Mouse (Mus musculus) MEL (cell line): ENCODE results near the gene Wdr46. TPM values are rescaled to one million over a fixed set of nuclear protein-coding genes. Genes with fewer than 3 reads are reported as not detected.

Experiments
- DNase-seq: peaks from one replicate; pipeline ENCODE4 v3.0.0; 2011; ENCODE audit warnings: low read depth, low spot score
- H3K27ac ChIP-seq: 2 replicates; pipeline ENCODE4 v1.5.1; 2012; ENCODE audit warnings: low read depth, mild to moderate bottlenecking, control low read depth, low read length, moderate library complexity; ENCODE audit not compliant: control insufficient read depth
- H3K27me3 ChIP-seq, 2 experiments: fragments of 150-350 bp in 1 of 2; sonication (generic) in 1 of 2; 2 replicates each; pipeline ENCODE4 v1.6.1; 2012; ENCODE audit warnings: low read length in 2 of 2, mild to moderate bottlenecking in 2 of 2, improper control_type of control experiment in 1 of 2, moderate library complexity in 1 of 2; ENCODE audit not compliant: insufficient read depth in 2 of 2, control insufficient read depth in 1 of 2
- H3K36me3 ChIP-seq, 2 experiments: 2 replicates each; pipeline ENCODE4 v1.6.1; 2012 to 2014; ENCODE audit warnings: low read length in 2 of 2, improper control_type of control experiment in 1 of 2, inconsistent platforms in 1 of 2, mild to moderate bottlenecking in 1 of 2; ENCODE audit not compliant: insufficient read depth in 2 of 2, control insufficient read depth in 1 of 2
- H3K4me1 ChIP-seq, 2 experiments: fragments of 150-350 bp in 1 of 2; sonication (generic) in 1 of 2; 2 replicates each; pipeline ENCODE4 v1.6.1; 2012; ENCODE audit warnings: low read length in 2 of 2, improper control_type of control experiment in 1 of 2, mild to moderate bottlenecking in 1 of 2; ENCODE audit not compliant: insufficient read depth in 2 of 2, control insufficient read depth in 1 of 2
- H3K4me3 ChIP-seq, 2 experiments: fragments of 150-350 bp in 1 of 2; sonication (generic) in 1 of 2; 2 replicates each; pipeline ENCODE4 v1.5.1; 2012; ENCODE audit warnings: low read depth in 2 of 2, low read length in 2 of 2, mild to moderate bottlenecking in 2 of 2, moderate library complexity in 2 of 2, control low read depth in 1 of 2, improper control_type of control experiment in 1 of 2; ENCODE audit not compliant: control insufficient read depth in 1 of 2, insufficient read depth in 1 of 2
- H3K79me2 ChIP-seq: 2 replicates; pipeline ENCODE4 v1.6.1; 2012; ENCODE audit warnings: mild to moderate bottlenecking, low read length, moderate library complexity; ENCODE audit not compliant: control insufficient read depth, poor library complexity, insufficient read depth
- H3K9ac ChIP-seq: 2 replicates; pipeline ENCODE4 v1.6.1; 2012; ENCODE audit warnings: low read depth, mild to moderate bottlenecking, control low read depth, low read length, moderate library complexity; ENCODE audit not compliant: control insufficient read depth, poor library complexity, severe bottlenecking
- H3K9me3 ChIP-seq: fragments of 150-350 bp; sonication (generic); replicated peaks from 2 replicates; pipeline ENCODE4 v1.6.1; 2012; ENCODE audit warnings: mild to moderate bottlenecking, low read length, improper control_type of control experiment, moderate library complexity; ENCODE audit not compliant: insufficient read depth
- BHLHE40 ChIP-seq: IDR thresholded peaks from 2 replicates; pipeline ENCODE4 v1.6.1; 2012; ENCODE audit warnings: low read depth, mild to moderate bottlenecking, inconsistent platforms, low read length, improper control_type of control experiment, borderline replicate concordance
- E2F4 ChIP-seq: IDR thresholded peaks from 2 replicates; pipeline ENCODE4 v1.6.1; 2011; ENCODE audit warnings: low read depth, low read length, improper control_type of control experiment, borderline replicate concordance
- ELF1 ChIP-seq: IDR thresholded peaks from 2 replicates; pipeline ENCODE4 v1.6.1; 2014; ENCODE audit warnings: low read depth, mild to moderate bottlenecking, inconsistent platforms, low read length, improper control_type of control experiment, moderate library complexity
- EP300 ChIP-seq, 2 experiments: IDR thresholded peaks; 2 replicates each; pipeline ENCODE4 v1.6.1; 2011; ENCODE audit warnings: improper control_type of control experiment in 2 of 2, low read length in 2 of 2, low read depth in 1 of 2, mild to moderate bottlenecking in 1 of 2
- ETS1 ChIP-seq: IDR thresholded peaks from 2 replicates; pipeline ENCODE4 v1.6.1; 2012; ENCODE audit warnings: low read depth, mild to moderate bottlenecking, inconsistent platforms, low read length, improper control_type of control experiment, moderate library complexity
- GABPA ChIP-seq: IDR thresholded peaks from 2 replicates; pipeline ENCODE4 v1.6.1; 2012; ENCODE audit warnings: low read depth, mild to moderate bottlenecking, inconsistent platforms, low read length, improper control_type of control experiment, moderate library complexity
- HCFC1 ChIP-seq: IDR thresholded peaks from 2 replicates; pipeline ENCODE4 v1.6.1; 2012; ENCODE audit warnings: low read depth, mild to moderate bottlenecking, inconsistent platforms, low read length, improper control_type of control experiment, moderate library complexity
- KAT2A ChIP-seq: conservative IDR thresholded peaks from 2 replicates; pipeline ENCODE4 v1.6.1; 2012; ENCODE audit warnings: low read depth, low read length, improper control_type of control experiment, inconsistent platforms
- MAFK ChIP-seq: IDR thresholded peaks from 2 replicates; pipeline ENCODE4 v1.6.1; 2011; ENCODE audit warnings: low read depth, mild to moderate bottlenecking, low read length, improper control_type of control experiment, borderline replicate concordance
- MAX ChIP-seq: IDR thresholded peaks from 2 replicates; pipeline ENCODE4 v1.6.1; 2011; ENCODE audit warnings: low read length, improper control_type of control experiment
- MXI1 ChIP-seq: IDR thresholded peaks from 2 replicates; pipeline ENCODE4 v1.6.1; 2011; ENCODE audit warnings: mild to moderate bottlenecking, low read depth, low read length, improper control_type of control experiment
- MYB ChIP-seq: IDR thresholded peaks from 2 replicates; pipeline ENCODE4 v1.6.1; 2011; ENCODE audit warnings: mild to moderate bottlenecking, low read depth, low read length, improper control_type of control experiment
- NELFE ChIP-seq: IDR thresholded peaks from 2 replicates; pipeline ENCODE4 v1.6.1; 2011; ENCODE audit warnings: low read depth, low read length, improper control_type of control experiment
- NRF1 ChIP-seq: IDR thresholded peaks from 2 replicates; pipeline ENCODE4 v1.6.1; 2014; ENCODE audit warnings: low read depth, mild to moderate bottlenecking, inconsistent platforms, low read length, improper control_type of control experiment, moderate library complexity; ENCODE audit not compliant: poor library complexity, insufficient read depth, severe bottlenecking
- RCOR1 ChIP-seq: IDR thresholded peaks from 2 replicates; pipeline ENCODE4 v1.6.1; 2012; ENCODE audit warnings: low read depth, mild to moderate bottlenecking, inconsistent platforms, low read length, improper control_type of control experiment
- TBP ChIP-seq: IDR thresholded peaks from 2 replicates; pipeline ENCODE4 v1.8.0; 2011; ENCODE audit warnings: low read depth, low read length, improper control_type of control experiment
- TCF12 ChIP-seq: IDR thresholded peaks from 2 replicates; pipeline ENCODE4 v1.6.1; 2014; ENCODE audit warnings: low read depth, mild to moderate bottlenecking, inconsistent platforms, low read length, improper control_type of control experiment, moderate library complexity
- USF2 ChIP-seq, 2 experiments: IDR thresholded peaks; 2 replicates each; pipeline ENCODE4 v1.6.1; 2011 to 2012; ENCODE audit warnings: improper control_type of control experiment in 2 of 2, low read length in 2 of 2, borderline replicate concordance in 1 of 2, inconsistent platforms in 1 of 2, low read depth in 1 of 2, mild to moderate bottlenecking in 1 of 2; ENCODE audit not compliant: insufficient read depth in 1 of 2
- ZMIZ1 ChIP-seq: IDR thresholded peaks from 2 replicates; pipeline ENCODE4 v1.6.1; 2012; ENCODE audit warnings: low read depth, mild to moderate bottlenecking, inconsistent platforms, low read length, improper control_type of control experiment, moderate library complexity
- polyA plus RNA-seq, 2 experiments: library from polyadenylated mRNA; stranded (reverse) in 1 of 2; unstranded in 1 of 2; fragments of >175 nt in 1 of 2; fragments of >200 nt in 1 of 2; gene quantifications; 2 replicates each; pipeline versions ENCODE4 v1.2.1 to v1.2.4; 2012; ENCODE audit warnings: low replicate concordance in 2 of 2, low read depth in 1 of 2; ENCODE audit not compliant: insufficient read length in 2 of 2, insufficient read depth in 1 of 2, missing spikeins in 1 of 2
- total RNA-seq: library from RNA; depleted of rRNA; stranded (reverse); fragments of 300-350 nt; gene quantifications from 2 replicates; pipeline ENCODE4 v1.2.3, GENCODE M21; 2012

Gene Wdr46
- total and polyA plus RNA-seq, 3 experiments, result 100 to 131 TPM; not detected in 1

- H3K9ac ChIP-seq, result no peak overlapping the region
- H3K36me3 ChIP-seq, result peaks cover 0 to 12% of the 10 kb centered on the region in 2 experiments
- no peak for DNase-seq
- no peaks in the 10 kb centered on the region for H3K9me3 ChIP-seq
- H3K27me3 ChIP-seq, result no peaks in the 10 kb centered on the region
- no peak for TF ChIP-seq RCOR1
- TF ChIP-seq HCFC1, result no peak
- TF ChIP-seq ELF1, result no peak
- TF ChIP-seq MAFK, result no peak
- no peak overlapping the region for H3K27ac ChIP-seq
- peaks cover 13% of the 10 kb centered on the region for H3K79me2 ChIP-seq
- no peak overlapping the region for H3K4me3 ChIP-seq
- peaks cover 4 to 21% of the 10 kb centered on the region in 2 experiments; a peak in 3 of 4 replicates for H3K4me1 ChIP-seq
Measured at GRCm38 (mm10) chr17:33917656-33918292, 22.7 kb upstream of the Wdr46 start.

- TF ChIP-seq TBP (peak; percentile 4; the same call in 1 of the 2 replicates), E2F4 (no peak)
- no peaks in the 10 kb centered on the region for H3K9me3 ChIP-seq
- DNase-seq, result peak; percentile 51
- H3K79me2 ChIP-seq, result peaks cover 10% of the 10 kb centered on the region
- peak overlapping the region; percentile 66 for H3K27ac ChIP-seq
- peak overlapping the region; percentile 77 to 81 for H3K4me3 ChIP-seq
- H3K27me3 ChIP-seq, result no peaks in the 10 kb centered on the region
- H3K9ac ChIP-seq, result peak overlapping the region; percentile 73
- peaks cover 0 to 12% of the 10 kb centered on the region in 2 experiments; a peak in 3 of 4 replicates for H3K36me3 ChIP-seq
- peaks cover 4 to 22% of the 10 kb centered on the region in 2 experiments; a peak in 3 of 4 replicates for H3K4me1 ChIP-seq
Measured at GRCm38 (mm10) chr17:33918293-33919203, 21.9 kb upstream of the Wdr46 start.

- no peaks in the 10 kb centered on the region for H3K27me3 ChIP-seq
- H3K4me1 ChIP-seq, result peaks cover 5 to 29% of the 10 kb centered on the region in 2 experiments
- peaks cover 8% of the 10 kb centered on the region for H3K79me2 ChIP-seq
- H3K36me3 ChIP-seq, result peaks cover 0 to 13% of the 10 kb centered on the region in 2 experiments; a peak in 3 of 4 replicates
- H3K9me3 ChIP-seq, result no peaks in the 10 kb centered on the region
- H3K27ac ChIP-seq, result peak overlapping the region; percentile 66
- peak overlapping the region; percentile 73 for H3K9ac ChIP-seq
- H3K4me3 ChIP-seq, result peak overlapping the region; percentile 77 to 81
- DNase-seq, result peak; percentile 91
- TF ChIP-seq MXI1, result peak; percentile 85
- TF ChIP-seq EP300 (IDR thresholded peaks at IDR 0.05; ENCODE audit: low read depth in 1 of 2, low read length in 2 of 2), result no peak; a peak in 1 of 4 replicates
- TF ChIP-seq MAX, result peak; percentile 50; the same call in 1 of the 2 replicates
- no peak for TF ChIP-seq KAT2A
- TF ChIP-seq MYB, result no peak
- no peak for TF ChIP-seq USF2 (IDR thresholded peaks at IDR 0.05; ENCODE audit: borderline replicate concordance in 1 of 2, insufficient read depth in 1 of 2, low read depth in 1 of 2, low read length in 2 of 2)
- no peak for TF ChIP-seq ZMIZ1
- peak; percentile 76; the same call in 1 of the 2 replicates for TF ChIP-seq BHLHE40
- no peak for TF ChIP-seq NRF1
- peak; percentile 54 for TF ChIP-seq TCF12
- TF ChIP-seq GABPA, result no peak
- TF ChIP-seq ETS1, result peak; percentile 95
- TF ChIP-seq NELFE, result peak; percentile 38; the same call in 1 of the 2 replicates
Measured at GRCm38 (mm10) chr17:33919351-33920281, 20.8 kb upstream of the Wdr46 start.
